Mouse (Mus musculus) heart, postnatal 0 days (tissue): ENCODE results near the gene Ero1lb.

Source experiments
- CTCF ChIP-seq: IDR thresholded peaks from 2 replicates; pipeline ENCODE4 v1.5.1; 2016; ENCODE audit warnings: antibody characterized with exemption, control low read depth, low read depth
- EP300 ChIP-seq: IDR thresholded peaks from 2 replicates; pipeline ENCODE4 v1.6.1; 2016; ENCODE audit warnings: antibody characterized with exemption, low read depth

GRCm38 (mm10) chr13:12543880-12544568, 21.6 kb upstream of the Ero1lb start:
- TF ChIP-seq CTCF, result no peak
- TF ChIP-seq EP300, result no peak
